ENCODE assay signal across 8 mouse cellular contexts in genomic region chr16:28445800-28446333, GRCm38 (mm10).
DNase-seq lines count a peak whose midpoint lies in the region; ATAC-seq lines count a peak whose summit lies in the region.

No protein-coding gene starts in this region.

- H3K9ac ChIP-seq in kidney, embryonic 14.5 days (ENCODE audit: low read depth, low read length) = peak overlapping the region; percentile 47
- H3K9ac ChIP-seq in forebrain, embryonic 16.5 days (replicated peaks; ENCODE audit: low read depth, low read length) = peak overlapping the region; percentile 82
- peak overlapping the region; percentile 55 for H3K9ac ChIP-seq in limb, embryonic 11.5 days (ENCODE audit: low read length)
- H3K9ac ChIP-seq in neural tube, embryonic 13.5 days = peak overlapping the region; percentile 87

- peaks cover 4% of the 10 kb centered on the region; the same call in 1 of the 2 replicates for H3K4me1 ChIP-seq in kidney, embryonic 14.5 days (ENCODE audit: control insufficient read depth, insufficient read depth, low read length)
- H3K4me1 ChIP-seq in brown adipose tissue, adult 24 weeks (ENCODE audit: control insufficient read depth, insufficient read depth, insufficient read length, low read length) = no peaks in the 10 kb centered on the region
- H3K4me1 ChIP-seq in forebrain, embryonic 16.5 days (replicated peaks; ENCODE audit: control insufficient read depth, insufficient read depth, low read length) = peaks cover 19% of the 10 kb centered on the region
- no peaks in the 10 kb centered on the region for H3K4me1 ChIP-seq in limb, embryonic 11.5 days (ENCODE audit: control insufficient read depth, insufficient read depth, low read length)
- H3K4me1 ChIP-seq in neural tube, embryonic 13.5 days (replicated peaks) = peaks cover 26% of the 10 kb centered on the region

- under 1% methylated on average over 41 of the region's 42 CpGs for WGBS in kidney, embryonic 14.5 days
- WGBS in forebrain, embryonic 16.5 days = 0% methylated on average over 38 of the region's 42 CpGs
- 0% methylated on average over 39 of the region's 42 CpGs for WGBS in limb, embryonic 11.5 days
- WGBS in neural tube, embryonic 13.5 days = 1% methylated on average over 37 of the region's 42 CpGs

- no peaks in the 10 kb centered on the region for H3K9me3 ChIP-seq in kidney, embryonic 14.5 days (ENCODE audit: control insufficient read depth, low read length)
- no peaks in the 10 kb centered on the region for H3K9me3 ChIP-seq in forebrain, embryonic 16.5 days (ENCODE audit: control insufficient read depth, low read length)
- no peaks in the 10 kb centered on the region for H3K9me3 ChIP-seq in limb, embryonic 11.5 days (ENCODE audit: control insufficient read depth, low read length)
- H3K9me3 ChIP-seq in neural tube, embryonic 13.5 days = no peaks in the 10 kb centered on the region

- no peaks in the 10 kb centered on the region for H3K36me3 ChIP-seq in kidney, embryonic 14.5 days (ENCODE audit: control insufficient read depth, insufficient read depth, low read length)
- H3K36me3 ChIP-seq in forebrain, embryonic 16.5 days (ENCODE audit: control insufficient read depth, insufficient read depth) = no peaks in the 10 kb centered on the region
- no peaks in the 10 kb centered on the region for H3K36me3 ChIP-seq in limb, embryonic 11.5 days (ENCODE audit: control insufficient read depth, insufficient read depth, low read length)
- H3K36me3 ChIP-seq in neural tube, embryonic 13.5 days = no peaks in the 10 kb centered on the region

- H3K27me3 ChIP-seq in kidney, embryonic 14.5 days (ENCODE audit: control insufficient read depth, insufficient read depth, low read length) = peaks cover 32% of the 10 kb centered on the region
- H3K27me3 ChIP-seq in forebrain, embryonic 16.5 days (replicated peaks; ENCODE audit: control insufficient read depth, insufficient read depth, low read length) = peaks cover 3% of the 10 kb centered on the region; the same call in 1 of the 2 replicates
- H3K27me3 ChIP-seq in limb, embryonic 11.5 days (ENCODE audit: control insufficient read depth, insufficient read depth, low read length) = peaks cover 37% of the 10 kb centered on the region
- H3K27me3 ChIP-seq in neural tube, embryonic 13.5 days = peaks cover 26% of the 10 kb centered on the region

- peak; percentile 61 for ATAC-seq in kidney, embryonic 14.5 days (ENCODE audit: low FRiP score, low TSS enrichment)
- ATAC-seq in forebrain, embryonic 16.5 days = peak; percentile 61
- peak; percentile 40; the same call in 1 of the 2 replicates for ATAC-seq in limb, embryonic 11.5 days (ENCODE audit: insufficient number of reproducible peaks, low FRiP score, low TSS enrichment, low read depth)
- ATAC-seq in neural tube, embryonic 13.5 days (ENCODE audit: low read depth) = peak; percentile 76

- peak overlapping the region; percentile 99 for H3K4me2 ChIP-seq in kidney, embryonic 14.5 days (replicated peaks; ENCODE audit: low read depth, low read length)
- peak overlapping the region; percentile 98 for H3K4me2 ChIP-seq in forebrain, embryonic 16.5 days (ENCODE audit: low read length)
- peak overlapping the region; percentile 97 for H3K4me2 ChIP-seq in limb, embryonic 11.5 days (ENCODE audit: low read depth, severe bottlenecking)
- peak overlapping the region; percentile 92 for H3K4me2 ChIP-seq in neural tube, embryonic 13.5 days

- H3K27ac ChIP-seq in kidney, embryonic 14.5 days (ENCODE audit: low read depth, low read length) = no peak overlapping the region
- no peak overlapping the region for H3K27ac ChIP-seq in brown adipose tissue, adult 24 weeks (replicated peaks; ENCODE audit: low read depth, low read length)
- H3K27ac ChIP-seq in forebrain, embryonic 16.5 days (ENCODE audit: low read length) = peak overlapping the region; percentile 83
- no peak overlapping the region for H3K27ac ChIP-seq in limb, embryonic 11.5 days (replicated peaks; ENCODE audit: low read depth, low read length)
- peak overlapping the region; percentile 90 for H3K27ac ChIP-seq in neural tube, embryonic 13.5 days (replicated peaks)

- DNase-seq in kidney, adult 11 months = no peak
- DNase-seq in limb, embryonic 11.5 days (ENCODE audit: low spot score) = peak; percentile 68
- no peak for DNase-seq in urinary bladder, postnatal 36 days (ENCODE audit: low spot score in 2 of 2)
- no peak for DNase-seq in adrenal gland, postnatal 36 days

- peak overlapping the region; percentile 55 for H3K4me3 ChIP-seq in kidney, embryonic 14.5 days (ENCODE audit: low read length)
- H3K4me3 ChIP-seq in brown adipose tissue, adult 24 weeks (ENCODE audit: insufficient read depth, low read depth, low read length) = peak overlapping the region; percentile 13
- H3K4me3 ChIP-seq in forebrain, embryonic 16.5 days (replicated peaks; ENCODE audit: low read length) = peak overlapping the region; percentile 80
- H3K4me3 ChIP-seq in limb, embryonic 11.5 days (ENCODE audit: low read depth, low read length) = peak overlapping the region; percentile 63
- peak overlapping the region; percentile 79 for H3K4me3 ChIP-seq in neural tube, embryonic 13.5 days

Comparison
In these comparisons a context has a peak if more than half of its experiments do, and no peak if none do; other contexts are left out.
1. H3K27ac ChIP-seq: peak in forebrain, embryonic 16.5 days (single experiment) and neural tube, embryonic 13.5 days (single experiment); none in kidney, embryonic 14.5 days (single experiment), brown adipose tissue, adult 24 weeks (single experiment) and limb, embryonic 11.5 days (single experiment).
2. H3K4me3 ChIP-seq: peak in every context shown above with its lines; median percentile 80 in forebrain, embryonic 16.5 days; 79 in neural tube, embryonic 13.5 days; 63 in limb, embryonic 11.5 days; 55 in kidney, embryonic 14.5 days; 13 in brown adipose tissue, adult 24 weeks.
3. Peak in every context shown above with its lines, with median percentiles within 50 percentile points of each other: ATAC-seq, H3K4me2 ChIP-seq and H3K9ac ChIP-seq.